Mouse (Mus musculus) lung, adult 2 months (tissue): Measurements from ENCODE around the gene Chsy1.
"Not testable (repeated sequence)": the region's sequence is repeated elsewhere in the genome, so short reads cannot be mapped to it uniquely, and the experiment has no call there.

Experiments used
- CTCF ChIP-seq: fragments of 200-500 bp; IDR thresholded peaks from 2 replicates; pipeline ENCODE4 v1.5.1; 2011; ENCODE audit warnings: mild to moderate bottlenecking, low read length, control low read depth; ENCODE audit not compliant: insufficient read depth
- POLR2A ChIP-seq: fragments of 200-500 bp; IDR thresholded peaks from 2 replicates; pipeline ENCODE4 v1.6.1; 2011; ENCODE audit warnings: low read depth, mild to moderate bottlenecking, control low read depth, low read length, borderline replicate concordance; ENCODE audit errors: extremely low read depth

DNA sequence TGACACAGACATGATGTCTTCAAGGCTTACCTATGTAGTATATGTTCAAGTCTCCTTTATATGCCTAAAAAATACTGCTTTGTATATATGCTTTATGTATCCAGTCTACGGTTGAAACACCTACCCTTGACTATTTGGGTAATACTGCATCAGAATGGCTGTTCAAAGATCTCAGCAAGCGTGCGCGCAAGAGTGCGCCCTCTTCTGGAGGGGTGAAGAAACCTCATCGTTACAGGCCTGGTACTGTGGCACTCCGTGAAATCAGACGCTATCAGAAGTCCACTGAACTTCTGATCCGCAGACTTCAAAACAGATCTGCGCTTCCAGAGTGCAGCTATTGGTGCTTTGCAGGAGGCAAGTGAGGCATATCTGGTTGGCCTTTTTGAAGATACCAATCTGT is 81.1 kb downstream of the Chsy1 start:
- not testable (repeated sequence) for TF ChIP-seq POLR2A
- peak; percentile 27; the same call in 1 of the 2 replicates for TF ChIP-seq CTCF
